Mouse (Mus musculus) liver, adult 2 months (tissue): ENCODE data around the gene Poln. TPM values are rescaled to one million over a fixed set of nuclear protein-coding genes. Genes with fewer than 3 reads are reported as not detected.

Experiments
- DNase-seq: peaks from one replicate; pipeline ENCODE4 v3.0.0-alpha.2; 2011; ENCODE audit warnings: low read depth, low spot score; ENCODE audit errors: extremely low read depth
- H3K27ac ChIP-seq: fragments of 200-500 bp; replicated peaks from 2 replicates; pipeline ENCODE4 v1.5.1; 2012; ENCODE audit warnings: low read depth, mild to moderate bottlenecking, control low read depth, inconsistent platforms, low read length; ENCODE audit not compliant: insufficient read depth
- H3K27me3 ChIP-seq: fragments of 200-500 bp; 2 replicates; pipeline ENCODE4 v1.6.1; 2012; ENCODE audit warnings: mild to moderate bottlenecking, moderate library complexity, low read length, inconsistent platforms; ENCODE audit not compliant: control insufficient read depth, insufficient read depth
- H3K36me3 ChIP-seq: fragments of 200-500 bp; 2 replicates; pipeline ENCODE4 v1.6.1; 2012; ENCODE audit warnings: low read length, inconsistent platforms; ENCODE audit not compliant: control insufficient read depth, insufficient read depth
- H3K4me1 ChIP-seq: fragments of 200-500 bp; 2 replicates; pipeline ENCODE4 v1.6.1; 2011; ENCODE audit warnings: low read length; ENCODE audit not compliant: control insufficient read depth, insufficient read depth
- H3K4me3 ChIP-seq: fragments of 200-500 bp; 2 replicates; pipeline ENCODE4 v1.5.1; 2011; ENCODE audit warnings: low read depth, mild to moderate bottlenecking, control low read depth, low read length, moderate library complexity; ENCODE audit not compliant: insufficient read depth
- H3K79me2 ChIP-seq: fragments of 200-500 bp; 2 replicates; pipeline ENCODE4 v1.6.1; 2012; ENCODE audit warnings: inconsistent platforms, mild to moderate bottlenecking, low read length, moderate library complexity; ENCODE audit not compliant: control insufficient read depth, insufficient read depth
- H3K9ac ChIP-seq: fragments of 200-500 bp; 2 replicates; pipeline ENCODE4 v1.6.1; 2012; ENCODE audit warnings: low read depth, mild to moderate bottlenecking, control low read depth, inconsistent platforms, low read length
- CTCF ChIP-seq: fragments of 200-500 bp; IDR thresholded peaks from 2 replicates; pipeline ENCODE4 v1.5.1; 2011; ENCODE audit warnings: low read depth, low read length, control low read depth
- POLR2A ChIP-seq: fragments of 200-500 bp; IDR thresholded peaks from 2 replicates; pipeline ENCODE4 v1.6.1; 2011; ENCODE audit warnings: low read length, control low read depth; ENCODE audit not compliant: insufficient read depth; ENCODE audit errors: extremely low read depth
- WGBS: fragments of 180-500 bp; shearing (Covaris S2); methylation state at CpG from one replicate; pipeline ENCODE4 v1.1.7; 2018; 5-methylcytosine and 5-hydroxymethylcytosine counted together
- polyA plus RNA-seq: library from polyadenylated mRNA; depleted of rRNA; stranded (reverse); fragments of >200 nt; gene quantifications from 2 replicates; pipeline ENCODE4 v1.2.3, GENCODE M21; 2012; rRNA removed
- total RNA-seq: library from RNA; depleted of rRNA; stranded (reverse); fragments of >200 nt; gene quantifications from 2 replicates; pipeline ENCODE4 v1.2.3, GENCODE M21; 2014; rRNA removed

The Poln gene
- total and polyA plus RNA-seq, 2 experiments = not detected

DNA sequence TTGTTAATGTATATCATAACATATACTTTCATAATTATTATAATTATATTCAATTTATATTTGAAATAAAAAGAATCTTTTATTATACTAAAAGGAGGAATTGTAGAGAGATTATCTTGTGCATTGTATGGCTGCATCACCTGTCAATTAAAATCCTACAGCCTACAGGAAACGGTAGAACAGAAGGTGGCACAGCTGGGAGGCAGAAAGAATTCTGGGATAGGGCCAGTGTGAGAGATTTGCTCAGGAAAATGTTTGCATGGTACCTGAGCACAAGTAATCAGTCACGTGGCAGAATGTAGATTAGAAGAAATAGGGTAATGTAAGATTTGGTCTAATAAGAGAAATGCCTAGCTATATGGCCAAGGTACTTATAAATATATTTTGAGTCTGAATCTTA, 194.5 kb downstream of the Poln start:
- TF ChIP-seq POLR2A = no peak
- H3K4me1 ChIP-seq = no peaks in the 10 kb centered on the region
- no peak overlapping the region for H3K4me3 ChIP-seq
- H3K27ac ChIP-seq = no peak overlapping the region
- no peaks in the 10 kb centered on the region for H3K79me2 ChIP-seq
- no peaks in the 10 kb centered on the region for H3K36me3 ChIP-seq
- no peak for DNase-seq
- H3K9ac ChIP-seq = no peak overlapping the region
- 60% methylated on average over 2 of the region's 2 CpGs for WGBS
- H3K27me3 ChIP-seq = no peaks in the 10 kb centered on the region

DNA sequence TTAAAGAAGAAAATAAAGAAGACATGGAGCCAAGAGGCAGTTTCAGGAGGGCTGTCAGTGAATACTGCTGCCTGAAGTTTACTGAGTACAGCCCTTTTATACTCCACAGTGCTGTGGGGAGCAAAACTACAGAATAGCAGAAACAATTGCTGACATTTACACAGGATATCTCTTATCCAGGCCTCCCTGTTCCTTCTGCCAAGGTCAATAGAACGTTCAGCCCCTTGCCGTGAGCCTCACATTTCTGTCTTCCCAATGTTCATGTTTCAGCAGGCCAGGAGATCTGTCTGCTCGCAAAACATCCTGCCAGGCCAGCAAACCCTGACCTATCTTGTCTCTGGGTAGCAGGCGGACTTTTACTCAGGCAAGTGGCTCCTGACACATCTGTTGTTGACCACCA, 209.9 kb downstream of the Poln start:
- Histone ChIP-seq H3K4me3 (no peak overlapping the region), H3K9ac (no peak overlapping the region), H3K79me2 (no peaks in the 10 kb centered on the region), H3K27ac (no peak overlapping the region), H3K36me3 (no peaks in the 10 kb centered on the region), H3K27me3 (no peaks in the 10 kb centered on the region), H3K4me1 (no peaks in the 10 kb centered on the region)
- TF ChIP-seq POLR2A (no peak), CTCF (no peak)
- 70% methylated on average over 4 of the region's 4 CpGs for WGBS
- no peak for DNase-seq

Other genes starting within 250 kb of the Poln start
- 2.6 and 3.7 TPM in 2 replicates for gene Nelfa, start 233.0 kb downstream of the Poln start, total RNA-seq
- gene Nelfa, start 233.0 kb downstream of the Poln start, polyA plus RNA-seq = 13.0 and 16.8 TPM in 2 replicates
- gene Gm1673, start 186.0 kb downstream of the Poln start, total RNA-seq = 0.37 and 1.3 TPM in 2 replicates
- 1.6 and 2.3 TPM in 2 replicates for gene Gm1673, start 186.0 kb downstream of the Poln start, polyA plus RNA-seq
- gene Nat8l, start 173.5 kb downstream of the Poln start, total RNA-seq = under 0.01 and 0.07 TPM in 2 replicates
- gene Nat8l, start 173.5 kb downstream of the Poln start, polyA plus RNA-seq = 0.01 and 0.07 TPM in 2 replicates
- gene Haus3, start 79 bp upstream of the Poln start, total RNA-seq = 3.9 and 4.0 TPM in 2 replicates
- 0.17 and 0.27 TPM in 2 replicates for gene Haus3, start 79 bp upstream of the Poln start, polyA plus RNA-seq
- gene Mxd4, start 18.3 kb upstream of the Poln start, total RNA-seq = 43.6 and 53.5 TPM in 2 replicates
- gene Mxd4, start 18.3 kb upstream of the Poln start, polyA plus RNA-seq = 111 and 125 TPM in 2 replicates
- 0.07 TPM in 1 of 2 replicates, not detected in the other for gene Zfyve28, start 119.0 kb upstream of the Poln start, total RNA-seq
- gene Zfyve28, start 119.0 kb upstream of the Poln start, polyA plus RNA-seq = 0.15 TPM in 1 of 2 replicates, not detected in the other
- not detected in 2 replicates for gene Cfap99, start 119.2 kb upstream of the Poln start, total RNA-seq
- gene Cfap99, start 119.2 kb upstream of the Poln start, polyA plus RNA-seq = not detected in 2 replicates
- gene Rnf4, start 166.8 kb upstream of the Poln start, total RNA-seq = 76.7 and 78.3 TPM in 2 replicates
- gene Rnf4, start 166.8 kb upstream of the Poln start, polyA plus RNA-seq = 46.2 and 50.6 TPM in 2 replicates
- gene Fam193a, start 200.5 kb upstream of the Poln start, total RNA-seq = 10.2 and 12.6 TPM in 2 replicates
- 16.4 and 22.6 TPM in 2 replicates for gene Fam193a, start 200.5 kb upstream of the Poln start, polyA plus RNA-seq